Mouse (Mus musculus) midbrain, postnatal 0 days (tissue): Measurements from ENCODE around the gene Gna13. TPM values are rescaled to one million over a fixed set of nuclear protein-coding genes. Genes with fewer than 3 reads are reported as not detected.
A peak's percentile ranks its signal among the peaks of the same experiment; 100 is the strongest.

Experiments
- ATAC-seq: fragments of 200-750 bp; cut with Nextera tagmentation; 2 replicates; pipeline ENCODE4 v1.8.0; 2017; ENCODE audit warnings: moderate number of reproducible peaks, mild to moderate bottlenecking, moderate TSS enrichment, moderate library complexity; ENCODE audit not compliant: low FRiP score
- DNase-seq: peaks from one replicate; pipeline ENCODE4 v3.0.0-alpha.2; 2015; ENCODE audit warnings: low spot score
- H3K27ac ChIP-seq: fragments of 300-500 bp; sonication (generic); 2 replicates; pipeline ENCODE4 v1.5.1; 2014; ENCODE audit warnings: low read depth, mild to moderate bottlenecking, low read length, mixed read lengths
- H3K27me3 ChIP-seq: fragments of 300-500 bp; sonication (generic); 2 replicates; pipeline ENCODE4 v1.6.1; 2014; ENCODE audit warnings: low read length, control low read depth, mixed read lengths; ENCODE audit not compliant: insufficient read depth
- H3K36me3 ChIP-seq: fragments of 300-500 bp; sonication (generic); 2 replicates; pipeline ENCODE4 v1.6.1; 2014; ENCODE audit warnings: low read length, control low read depth, mixed read lengths; ENCODE audit not compliant: insufficient read depth
- H3K4me1 ChIP-seq: fragments of 300-500 bp; sonication (generic); 2 replicates; pipeline ENCODE4 v1.6.1; 2014; ENCODE audit warnings: mild to moderate bottlenecking, control low read depth, antibody characterized with exemption, low read length, mixed read lengths; ENCODE audit not compliant: insufficient read depth
- H3K4me2 ChIP-seq: fragments of 300-500 bp; sonication (generic); 2 replicates; pipeline ENCODE4 v1.6.1; 2014; ENCODE audit warnings: low read depth, mild to moderate bottlenecking, low read length, mixed read lengths; ENCODE audit not compliant: poor library complexity, severe bottlenecking
- H3K4me3 ChIP-seq: fragments of 300-500 bp; sonication (generic); 2 replicates; pipeline ENCODE4 v1.5.1; 2014; ENCODE audit warnings: low read depth, mild to moderate bottlenecking, low read length, moderate library complexity
- H3K9ac ChIP-seq: fragments of 300-500 bp; sonication (generic); replicated peaks from 2 replicates; pipeline ENCODE4 v1.6.1; 2014; ENCODE audit warnings: mild to moderate bottlenecking, low read length, moderate library complexity, mixed read lengths; ENCODE audit not compliant: poor library complexity, severe bottlenecking
- H3K9me3 ChIP-seq: fragments of 300-500 bp; sonication (generic); 2 replicates; pipeline ENCODE4 v1.6.1; 2016; ENCODE audit warnings: low read length, control low read depth
- CTCF ChIP-seq: IDR thresholded peaks from 2 replicates; pipeline ENCODE4 v1.5.1; 2016; ENCODE audit warnings: antibody characterized with exemption, mild to moderate bottlenecking
- WGBS: fragments of 180-500 bp; shearing (Covaris S2); extraction: QIAGEN DNeasy Blood & Tissue Kit; methylation state at CpG from one replicate; pipeline ENCODE4 v1.1.7; 2014; 5-methylcytosine and 5-hydroxymethylcytosine counted together
- polyA plus RNA-seq: library from polyadenylated mRNA; unstranded; fragments of >200 nt; fragmentation: Nextera tagmentation; extraction: Ambion mirVana; gene quantifications from 2 replicates; pipeline ENCODE4 v1.2.1, GENCODE M21; 2015
- total RNA-seq: library from RNA; depleted of rRNA; stranded (reverse); fragments of >200 nt; gene quantifications from 2 replicates; pipeline ENCODE4 v1.2.3, GENCODE M21; 2014

The Gna13 gene
- total and polyA plus RNA-seq, 2 experiments from 2014 or later = 35.3 to 50.3 TPM

DNA sequence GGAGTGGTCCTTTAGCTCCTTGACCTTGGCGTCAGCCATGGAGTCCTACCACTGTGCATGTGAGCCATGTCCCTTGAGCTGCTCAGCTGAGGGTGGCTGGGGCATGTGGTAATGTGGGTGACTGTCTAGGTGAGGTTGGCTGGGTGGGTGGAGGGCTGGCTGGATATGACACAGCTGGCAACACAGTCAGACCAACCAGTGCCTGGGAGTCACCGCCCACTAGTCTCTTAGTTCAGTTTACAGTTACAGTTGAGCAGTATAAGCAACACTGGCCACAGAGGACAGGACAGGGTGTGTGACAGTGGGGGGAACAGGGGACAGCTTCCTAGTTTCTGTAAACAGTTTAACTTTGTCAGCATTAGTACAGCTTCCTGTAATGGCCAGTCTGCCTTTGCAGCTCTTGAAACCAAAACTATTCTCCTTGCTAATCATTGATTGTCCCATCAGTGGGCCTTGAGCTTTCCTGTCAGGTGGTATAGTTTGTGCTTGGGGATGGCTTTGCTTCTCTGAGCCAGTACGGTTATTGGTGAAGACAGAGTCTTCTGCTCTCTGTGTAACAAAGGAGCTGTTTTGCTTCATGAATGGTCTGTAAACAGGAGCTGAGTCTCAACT, 6.5 kb downstream of the Gna13 start:
- H3K36me3 ChIP-seq = no peaks in the 10 kb centered on the region; the same call in 1 of the 2 replicates
- no peak overlapping the region for H3K9ac ChIP-seq
- H3K4me3 ChIP-seq = no peak overlapping the region
- no peak for ATAC-seq
- no peak for TF ChIP-seq CTCF
- no peaks in the 10 kb centered on the region for H3K9me3 ChIP-seq
- WGBS = 92% methylated on average over 3 of the region's 3 CpGs
- H3K4me1 ChIP-seq = peaks cover 11% of the 10 kb centered on the region; the same call in 1 of the 2 replicates
- H3K27ac ChIP-seq = no peak overlapping the region
- no peak overlapping the region for H3K4me2 ChIP-seq
- H3K27me3 ChIP-seq = no peaks in the 10 kb centered on the region
- no peak for DNase-seq

GRCm38 (mm10) chr11:109375412-109375811, 12.8 kb downstream of the Gna13 start:
- Histone ChIP-seq H3K27me3 (no peaks in the 10 kb centered on the region), H3K9me3 (no peaks in the 10 kb centered on the region), H3K4me3 (no peak overlapping the region), H3K4me2 (no peak overlapping the region), H3K27ac (no peak overlapping the region), H3K9ac (no peak overlapping the region), H3K36me3 (no peaks in the 10 kb centered on the region), H3K4me1 (no peaks in the 10 kb centered on the region; the same call in 1 of the 2 replicates)
- ATAC-seq (no peak), DNase-seq (no peak)
- WGBS = 85% methylated on average over 7 of the region's 7 CpGs
- no peak for TF ChIP-seq CTCF

GRCm38 (mm10) chr11:109376484-109377143, 14.0 kb downstream of the Gna13 start:
- TF ChIP-seq CTCF = no peak
- no peak for ATAC-seq

DNA sequence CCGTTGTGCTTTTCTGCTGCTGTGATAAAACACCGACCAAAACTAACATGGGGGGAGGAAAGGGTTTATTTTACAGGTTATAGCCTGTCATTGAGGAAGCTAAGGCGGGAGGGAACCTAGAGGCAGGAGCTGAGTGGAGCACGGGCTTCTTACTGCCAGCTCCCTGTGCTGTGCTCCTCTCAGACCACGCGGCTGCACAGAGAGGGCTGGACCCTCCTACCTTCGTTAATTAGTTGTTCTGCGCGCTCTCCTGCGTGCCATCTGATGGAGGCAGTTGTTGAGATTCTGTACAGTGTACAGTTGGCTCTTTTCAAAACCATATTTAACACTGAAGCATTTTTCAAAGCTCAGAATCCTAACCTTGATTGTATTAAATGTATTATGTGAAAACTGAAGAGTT, 14.8 kb downstream of the Gna13 start:
- no peak overlapping the region for H3K4me2 ChIP-seq
- ATAC-seq = no peak

More at GRCm38 (mm10) chr11:109376484-109377143, 14.0 kb downstream of the Gna13 start:
- H3K9ac ChIP-seq = 0 out of 2 replicates have a peak overlapping the region, but pooled peaks have one; percentile 24
- no peak overlapping the region for H3K27ac ChIP-seq
- DNase-seq = peak; percentile 56
- H3K4me1 ChIP-seq = no peaks in the 10 kb centered on the region; the same call in 1 of the 2 replicates
- 43% methylated on average over 7 of the region's 7 CpGs for WGBS
- no peaks in the 10 kb centered on the region for H3K9me3 ChIP-seq
- H3K4me3 ChIP-seq = no peak overlapping the region
- no peaks in the 10 kb centered on the region for H3K36me3 ChIP-seq
- no peaks in the 10 kb centered on the region for H3K27me3 ChIP-seq
- no peak overlapping the region for H3K4me2 ChIP-seq

GRCm38 (mm10) chr11:109378051-109378450, 15.4 kb downstream of the Gna13 start:
- Histone ChIP-seq H3K36me3 (no peaks in the 10 kb centered on the region), H3K9ac (no peak overlapping the region), H3K27me3 (no peaks in the 10 kb centered on the region), H3K9me3 (no peaks in the 10 kb centered on the region), H3K4me1 (no peaks in the 10 kb centered on the region; the same call in 1 of the 2 replicates), H3K4me3 (no peak overlapping the region), H3K4me2 (no peak overlapping the region), H3K27ac (no peak overlapping the region)
- ATAC-seq (no peak), DNase-seq (no peak)
- no peak for TF ChIP-seq CTCF
- 58% methylated on average over 7 of the region's 7 CpGs for WGBS

More for the DNA sequence above, 14.8 kb downstream of the Gna13 start:
- H3K9ac ChIP-seq = no peak overlapping the region
- no peak for TF ChIP-seq CTCF
- no peak overlapping the region for H3K27ac ChIP-seq
- H3K4me1 ChIP-seq = no peaks in the 10 kb centered on the region; the same call in 1 of the 2 replicates
- WGBS = 46% methylated on average over 10 of the region's 10 CpGs
- no peaks in the 10 kb centered on the region for H3K36me3 ChIP-seq
- no peak for DNase-seq
- H3K4me3 ChIP-seq = no peak overlapping the region
- no peaks in the 10 kb centered on the region for H3K9me3 ChIP-seq
- H3K27me3 ChIP-seq = no peaks in the 10 kb centered on the region

- no peaks in the 10 kb centered on the region for H3K36me3 ChIP-seq
- WGBS = 81% methylated on average over 5 of the region's 5 CpGs
- ATAC-seq (no peak), DNase-seq (no peak)
- H3K4me2 ChIP-seq = no peak overlapping the region
- no peaks in the 10 kb centered on the region; the same call in 1 of the 2 replicates for H3K4me1 ChIP-seq
- H3K4me3 ChIP-seq = no peak overlapping the region
- H3K9ac ChIP-seq = no peak overlapping the region
- no peaks in the 10 kb centered on the region for H3K27me3 ChIP-seq
- no peaks in the 10 kb centered on the region for H3K9me3 ChIP-seq
- TF ChIP-seq CTCF = no peak
- H3K27ac ChIP-seq = no peak overlapping the region
Measured at GRCm38 (mm10) chr11:109380662-109381061, 18.0 kb downstream of the Gna13 start.
